Mouse (Mus musculus): Measurements from ENCODE around the gene Ap3m1.

DNA sequence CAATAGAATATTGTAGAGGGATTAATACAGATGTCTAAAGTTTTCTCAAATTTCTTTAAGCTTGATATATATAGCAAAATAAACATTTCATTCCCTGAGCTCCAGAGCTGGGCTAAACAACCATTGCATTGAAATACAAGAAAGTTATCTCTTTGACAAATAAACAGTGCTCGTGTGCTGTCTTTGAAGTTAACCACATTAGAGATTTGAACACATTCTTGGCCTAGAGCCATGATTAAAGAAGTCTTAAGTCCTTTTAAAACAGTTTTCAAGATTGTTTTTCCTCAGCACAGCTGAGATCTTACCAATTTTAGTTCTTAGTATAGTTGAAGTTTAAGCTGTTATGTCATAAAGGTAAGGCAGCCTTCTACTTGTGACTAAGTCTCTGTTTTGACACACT is 12.0 kb upstream of the Ap3m1 start:
- TF ChIP-seq CTCF (conservative IDR thresholded peaks at IDR 0.05 in 1 of 2, IDR thresholded peaks at IDR 0.05 in 1 of 2; ENCODE audit: low read depth in 2 of 2, low read length in 2 of 2) (no peak), GABPA (IDR thresholded peaks at IDR 0.05; ENCODE audit: insufficient replicate concordance, low read depth, low read length) (no peak), SMC3 (IDR thresholded peaks at IDR 0.05; ENCODE audit: low read depth, low read length) (no peak)
